Mouse (Mus musculus): ENCODE measurements at regions not wholly inside any gene's neighbourhood (a gene's known extent, or its start where the extent isn't known, plus 50 kb on each side); places are given as distances from the start of the nearest gene placed in this dataset.

- TF ChIP-seq CHD2 (IDR thresholded peaks at IDR 0.05; ENCODE audit: low read depth, low read length) (no peak), MAFK (IDR thresholded peaks at IDR 0.05; ENCODE audit: insufficient read depth, low read depth, low read length) (no peak), ZNF384 (IDR thresholded peaks at IDR 0.05; ENCODE audit: low read depth, low read length) (no peak)
These were observed 341.8 kb upstream of the 3110018I06Rik start for GRCm38 (mm10) chr12:107146608-107147121.

All from ES-E14 (cell line).